In genomic region chr17:32726360-32726759, GRCm38 (mm10) we compare ENCODE assay signal across 11 mouse cellular contexts. TPM values are rescaled to one million over a fixed set of nuclear protein-coding genes. Genes with fewer than 3 reads are reported as not detected.
DNase-seq lines count a peak whose midpoint lies in the region; ATAC-seq and TF ChIP-seq lines count a peak whose summit lies in the region.
"Not testable (repeated sequence)": the region's sequence is repeated elsewhere in the genome, so short reads cannot be mapped to it uniquely, and the experiment has no call there.
"Had no signal": no experiment of that assay in that cellular context is flagged by ENCODE, and none has a peak within 500 bp of the region (broad histone marks: within the 10 kb centered on the region; RNA-seq: fewer than 3 reads in every experiment).

No protein-coding gene starts in this region.

- H3K4me3 ChIP-seq in ES-E14 (ENCODE audit: insufficient read depth in 1 of 2, low read depth in 1 of 2, low read length in 2 of 2, poor library complexity in 1 of 2, severe bottlenecking in 1 of 2); embryonic facial prominence, embryonic 15.5 days (replicated peaks); forebrain, embryonic 16.5 days (replicated peaks; ENCODE audit: low read length); hindbrain, embryonic 15.5 days; hindbrain, postnatal 0 days (ENCODE audit: low read length); neural tube, embryonic 15.5 days (replicated peaks): not testable (repeated sequence)

- H3K36me3 ChIP-seq in ES-E14 (ENCODE audit: control insufficient read depth, insufficient read depth, low read length, poor library complexity, severe bottlenecking); embryonic facial prominence, embryonic 15.5 days; forebrain, embryonic 16.5 days (ENCODE audit: control insufficient read depth, insufficient read depth); hindbrain, embryonic 15.5 days; hindbrain, postnatal 0 days (ENCODE audit: insufficient read depth, low read length); neural tube, embryonic 15.5 days: not testable (repeated sequence)

- not testable (repeated sequence) for H3K4me1 ChIP-seq in ES-E14 (ENCODE audit: control insufficient read depth in 2 of 2, insufficient read depth in 2 of 2, low read length in 2 of 2, poor library complexity in 1 of 2); embryonic facial prominence, embryonic 15.5 days; forebrain, embryonic 16.5 days (replicated peaks; ENCODE audit: control insufficient read depth, insufficient read depth, low read length); hindbrain, embryonic 15.5 days (replicated peaks); hindbrain, postnatal 0 days (ENCODE audit: insufficient read depth, low read length); neural tube, embryonic 15.5 days

- H3K27me3 ChIP-seq in embryonic facial prominence, embryonic 15.5 days; forebrain, embryonic 16.5 days (replicated peaks; ENCODE audit: control insufficient read depth, insufficient read depth, low read length); hindbrain, embryonic 15.5 days; hindbrain, postnatal 0 days (ENCODE audit: insufficient read depth, low read length); neural tube, embryonic 15.5 days (replicated peaks): not testable (repeated sequence)

- TF ChIP-seq CTCF in hindbrain, postnatal 0 days (IDR thresholded peaks at IDR 0.05; ENCODE audit: low read depth), result not testable (repeated sequence)

- in situ Hi-C loops in ES-E14 (cut with MboI; ENCODE audit: low sequenced_read_pairs in 2 of 2, unreplicated experiment in 2 of 2), result not testable (repeated sequence)

- DNase-seq in ES-E14 (ENCODE audit: low read depth, low spot score); hindbrain, postnatal 0 days (ENCODE audit: low spot score): not testable (repeated sequence)

- not testable (repeated sequence) for H3K9ac ChIP-seq in ES-E14 (ENCODE audit: insufficient read depth, low read depth, low read length, poor library complexity, severe bottlenecking); embryonic facial prominence, embryonic 15.5 days; forebrain, embryonic 16.5 days (replicated peaks; ENCODE audit: low read depth, low read length); hindbrain, embryonic 15.5 days; hindbrain, postnatal 0 days (replicated peaks; ENCODE audit: low read length); neural tube, embryonic 15.5 days (replicated peaks)

- not testable (repeated sequence) for H3K4me2 ChIP-seq in embryonic facial prominence, embryonic 15.5 days (replicated peaks); forebrain, embryonic 16.5 days (ENCODE audit: low read length); hindbrain, embryonic 15.5 days; hindbrain, postnatal 0 days (ENCODE audit: low read depth, low read length); neural tube, embryonic 15.5 days

- peak; percentile 43; the same call in 1 of the 2 replicates for ATAC-seq in embryonic facial prominence, embryonic 15.5 days (ENCODE audit: insufficient number of reproducible peaks, low FRiP score, low TSS enrichment, low read depth)
- ATAC-seq in forebrain, embryonic 16.5 days, result peak; percentile 74
- peak; percentile 52; the same call in 1 of the 2 replicates for ATAC-seq in frontal cortex, adult (ENCODE audit: low TSS enrichment)
- ATAC-seq in hindbrain, embryonic 15.5 days (ENCODE audit: low FRiP score, low read depth), result 0 out of 2 replicates have a peak, but pooled peaks have one; percentile 61
- peak; percentile 58; the same call in 1 of the 2 replicates for ATAC-seq in hindbrain, postnatal 0 days
- ATAC-seq in neural tube, embryonic 15.5 days (ENCODE audit: low FRiP score), result peak; percentile 69; the same call in 1 of the 2 replicates

- peak overlapping the region; percentile 40; the same call in 1 of the 2 replicates for H3K27ac ChIP-seq in ES-E14 (ENCODE audit: insufficient read depth, low read depth, low read length, poor library complexity, severe bottlenecking)
- not testable (repeated sequence) for H3K27ac ChIP-seq in embryonic facial prominence, embryonic 15.5 days (replicated peaks); forebrain, embryonic 16.5 days (ENCODE audit: low read length); hindbrain, embryonic 15.5 days (replicated peaks); hindbrain, postnatal 0 days; neural tube, embryonic 15.5 days (replicated peaks)

- H3K9me3 ChIP-seq in ES-E14 (ENCODE audit: control insufficient read depth, insufficient read depth, low read depth, low read length); embryonic facial prominence, embryonic 15.5 days (replicated peaks); forebrain, embryonic 16.5 days (ENCODE audit: control insufficient read depth, low read length); hindbrain, embryonic 15.5 days; hindbrain, postnatal 0 days (ENCODE audit: low read length); neural tube, embryonic 15.5 days (replicated peaks): not testable (repeated sequence)

RNA-seq across cellular contexts. Expression of gene Cyp4f15, which starts 40.9 kb away (rescaled TPM):
- total RNA-seq in ES-E14 (2012; rRNA removed), result 0.11 and 0.31 TPM in 2 replicates
- polyA plus RNA-seq in embryonic facial prominence, embryonic 15.5 days (2015; fragmentation: Nextera tagmentation; extraction: Ambion mirVana), result 0.56 and 0.72 TPM in 2 replicates
- 1.7 and 2.2 TPM in 2 replicates for polyA plus RNA-seq in forebrain, embryonic 16.5 days (2015; fragmentation: Nextera tagmentation; extraction: Ambion mirVana)
- 2.4 and 3.5 TPM in 2 replicates for polyA plus RNA-seq in hindbrain, embryonic 15.5 days (2015; fragmentation: Nextera tagmentation; extraction: Ambion mirVana)
- 9.5 and 11.9 TPM in 2 replicates for total RNA-seq in hindbrain, postnatal 0 days (2014; rRNA removed)
- polyA plus RNA-seq in hindbrain, postnatal 0 days (2015; fragmentation: Nextera tagmentation; extraction: Ambion mirVana), result 4.8 and 5.5 TPM in 2 replicates
- polyA plus RNA-seq in neural tube, embryonic 15.5 days (2015; fragmentation: Nextera tagmentation; extraction: Ambion mirVana), result 1.4 and 1.5 TPM in 2 replicates
- total RNA-seq: common myeloid progenitor, adult 5-6 weeks; MEL had no signal
- polyA plus RNA-seq: C2C12; erythroblast, embryonic 14.5 days had no signal
